Mouse (Mus musculus) heart, embryonic 11.5 days (tissue): Measurements from ENCODE around the gene Ctnna3. TPM values are rescaled to one million over a fixed set of nuclear protein-coding genes. Genes with fewer than 3 reads are reported as not detected.

Experiments used
- ATAC-seq: fragments of 200-750 bp; cut with Nextera tagmentation; replicated peaks from 2 replicates; pipeline ENCODE4 v1.8.0; 2017; ENCODE audit warnings: moderate library complexity; ENCODE audit not compliant: insufficient number of reproducible peaks, low FRiP score, low TSS enrichment
- H3K27ac ChIP-seq: fragments of 300-500 bp; sonication (generic); 2 replicates; pipeline ENCODE4 v1.5.1; 2014; ENCODE audit warnings: mild to moderate bottlenecking, low read depth, low read length
- H3K27me3 ChIP-seq: fragments of 300-500 bp; sonication (generic); 2 replicates; pipeline ENCODE4 v1.6.1; 2014; ENCODE audit warnings: mild to moderate bottlenecking, low read length, mixed read lengths; ENCODE audit not compliant: control insufficient read depth, insufficient read depth
- H3K36me3 ChIP-seq: fragments of 300-500 bp; sonication (generic); 2 replicates; pipeline ENCODE4 v1.6.1; 2014; ENCODE audit warnings: mild to moderate bottlenecking, low read length, moderate library complexity, mixed read lengths; ENCODE audit not compliant: control insufficient read depth, insufficient read depth
- H3K4me1 ChIP-seq: fragments of 300-500 bp; sonication (generic); 2 replicates; pipeline ENCODE4 v1.6.1; 2014; ENCODE audit warnings: low read length; ENCODE audit not compliant: control insufficient read depth, insufficient read depth
- H3K4me2 ChIP-seq: fragments of 300-500 bp; sonication (generic); 2 replicates; pipeline ENCODE4 v1.6.1; 2014; ENCODE audit warnings: mild to moderate bottlenecking, moderate library complexity
- H3K4me3 ChIP-seq: fragments of 300-500 bp; sonication (generic); 2 replicates; pipeline ENCODE4 v1.5.1; 2014; ENCODE audit warnings: low read depth, low read length
- H3K9ac ChIP-seq: fragments of 300-500 bp; sonication (generic); 2 replicates; pipeline ENCODE4 v1.6.1; 2014; ENCODE audit warnings: mild to moderate bottlenecking, low read depth, low read length, moderate library complexity
- H3K9me3 ChIP-seq: fragments of 300-500 bp; sonication (generic); replicated peaks from 2 replicates; pipeline ENCODE4 v1.6.1; 2016; ENCODE audit warnings: low read length; ENCODE audit not compliant: control insufficient read depth
- WGBS: fragments of 180-500 bp; shearing (Covaris S2); extraction: QIAGEN DNeasy Blood & Tissue Kit; methylation state at CpG from one replicate; pipeline ENCODE4 v1.1.7; 2014; ENCODE audit not compliant: insufficient replicate concordance; 5-methylcytosine and 5-hydroxymethylcytosine counted together
- polyA plus RNA-seq: library from polyadenylated mRNA; unstranded; fragments of >200 nt; fragmentation: Nextera tagmentation; extraction: Ambion mirVana; gene quantifications from 2 replicates; pipeline ENCODE4 v1.2.1, GENCODE M21; 2014

Gene Ctnna3
- polyA plus RNA-seq, 1 experiment from 2014 or later = 19.0 TPM

DNA sequence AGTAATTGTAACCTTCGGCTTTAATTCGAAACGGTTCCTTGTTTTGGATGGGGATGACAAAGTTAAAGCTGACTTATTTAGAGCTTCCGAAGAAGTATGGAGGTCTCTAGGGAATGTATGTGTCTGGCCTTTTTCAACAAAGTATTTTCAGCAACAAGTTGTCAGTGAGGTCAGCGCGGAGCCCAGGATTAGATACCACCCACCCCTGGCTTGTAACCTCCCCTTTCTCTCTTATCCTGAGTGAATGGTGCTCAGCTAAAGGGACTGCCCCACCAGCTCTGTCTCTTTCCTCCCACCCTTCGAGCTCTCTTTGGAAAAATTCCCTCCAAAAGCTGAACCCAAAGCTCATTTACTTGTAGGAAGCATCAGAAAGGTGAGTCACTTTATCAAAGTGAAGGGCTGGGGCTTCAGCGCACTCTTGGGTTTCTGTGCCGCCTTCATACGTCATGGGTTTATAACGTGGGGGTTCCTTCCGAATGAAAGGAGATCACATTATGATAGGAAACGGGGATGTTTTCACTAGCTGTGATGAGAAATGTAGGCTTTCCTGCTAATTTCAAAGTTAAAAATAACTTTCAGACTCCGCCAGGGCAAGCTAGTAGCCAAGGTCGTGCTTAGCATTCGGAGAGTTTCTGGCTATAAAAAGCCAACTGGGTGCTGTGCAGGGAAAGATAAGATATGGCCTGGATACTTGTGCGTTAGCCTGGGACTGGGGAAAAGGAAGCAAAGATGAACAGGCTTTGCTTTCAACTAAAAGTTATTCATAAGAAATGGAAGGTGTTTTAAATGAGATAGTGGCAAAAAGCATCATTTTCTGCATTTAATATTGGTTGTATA lies 27.6 kb downstream of the Ctnna3 start:
- peak; percentile 83 for ATAC-seq
- Histone ChIP-seq H3K36me3 (no peaks in the 10 kb centered on the region), H3K4me3 (peak overlapping the region; percentile 49), H3K9me3 (no peaks in the 10 kb centered on the region), H3K27ac (peak overlapping the region; percentile 92), H3K4me2 (peak overlapping the region; percentile 55), H3K9ac (peak overlapping the region; percentile 62), H3K27me3 (no peaks in the 10 kb centered on the region), H3K4me1 (peaks cover 15% of the 10 kb centered on the region; the same call in 1 of the 2 replicates)
- 19% methylated on average over 17 of the region's 17 CpGs for WGBS

DNA sequence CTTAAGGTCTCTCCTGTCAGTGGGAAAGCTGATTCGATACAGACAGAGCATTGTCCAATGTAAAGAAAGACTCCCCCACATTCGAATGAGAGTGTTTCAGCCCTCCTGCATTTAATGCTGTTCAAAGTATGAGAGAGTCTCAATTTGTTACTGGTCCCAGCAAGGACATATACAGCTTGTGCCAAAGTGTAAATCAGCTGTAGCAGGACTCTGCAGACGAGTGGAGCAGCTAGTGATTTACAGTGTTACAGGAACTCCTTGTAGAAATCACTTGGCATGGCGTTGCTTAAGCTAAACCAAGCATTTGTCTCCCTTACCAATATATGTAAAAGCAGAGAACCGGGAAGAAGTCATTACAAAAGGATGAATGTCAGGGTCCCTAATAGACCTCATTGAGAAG lies 31.0 kb downstream of the Ctnna3 start:
- no peak overlapping the region for H3K4me3 ChIP-seq
- H3K4me2 ChIP-seq = peak overlapping the region; percentile 24; the same call in 1 of the 2 replicates
- WGBS = 74% methylated on average over 5 of the region's 5 CpGs
- H3K9ac ChIP-seq = no peak overlapping the region
- H3K4me1 ChIP-seq = peaks cover 7% of the 10 kb centered on the region; the same call in 1 of the 2 replicates
- no peak for ATAC-seq
- H3K9me3 ChIP-seq = no peaks in the 10 kb centered on the region
- H3K27me3 ChIP-seq = no peaks in the 10 kb centered on the region
- H3K36me3 ChIP-seq = no peaks in the 10 kb centered on the region
- no peak overlapping the region for H3K27ac ChIP-seq

DNA sequence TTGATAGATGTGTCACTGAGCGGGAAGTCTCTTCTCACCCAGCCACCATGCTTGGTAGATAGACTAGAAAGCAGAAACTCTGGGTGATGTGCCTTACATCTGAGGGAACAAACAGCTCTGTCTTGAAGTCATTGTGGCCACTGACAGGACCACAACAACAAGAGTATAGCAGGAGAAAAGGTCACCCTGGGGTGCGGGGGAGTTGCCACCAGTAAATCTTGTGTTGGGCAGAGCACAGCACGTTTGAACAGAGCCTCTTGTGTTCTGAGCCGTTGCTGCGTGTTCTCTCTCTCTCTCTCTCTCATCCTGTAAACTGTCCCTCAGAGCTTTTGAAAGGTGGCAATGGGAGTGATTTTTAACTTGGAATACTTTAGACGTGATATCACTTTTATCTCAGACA lies 42.6 kb downstream of the Ctnna3 start:
- ATAC-seq = no peak
- Histone ChIP-seq H3K4me3 (no peak overlapping the region), H3K4me2 (no peak overlapping the region), H3K27me3 (no peaks in the 10 kb centered on the region), H3K9ac (no peak overlapping the region), H3K9me3 (no peaks in the 10 kb centered on the region), H3K36me3 (no peaks in the 10 kb centered on the region), H3K4me1 (peaks cover 25% of the 10 kb centered on the region), H3K27ac (no peak overlapping the region)
- WGBS = 62% methylated on average over 6 of the region's 6 CpGs

DNA sequence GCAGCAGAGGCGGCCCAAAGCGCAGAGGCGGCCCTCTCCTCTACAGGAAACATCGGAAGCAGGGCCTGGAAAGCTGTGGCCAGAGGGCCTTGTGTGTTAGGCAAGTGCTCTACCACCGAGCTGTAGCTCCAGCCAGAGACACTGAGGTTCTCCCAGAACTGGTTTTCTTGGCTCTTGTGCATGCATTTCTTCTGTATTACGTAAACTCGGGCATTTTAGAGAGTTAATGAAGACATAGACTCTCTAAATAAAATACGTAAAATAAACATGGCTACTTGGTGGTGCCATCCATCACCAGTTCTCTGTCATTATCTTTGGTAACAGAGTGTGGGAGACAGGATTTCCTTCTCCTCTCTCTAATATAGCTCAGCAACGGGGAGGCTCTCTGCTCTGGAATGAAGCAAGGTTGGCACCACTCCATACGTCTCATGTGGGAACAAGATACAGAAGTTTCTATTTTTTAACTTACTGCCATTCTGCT lies 46.3 kb downstream of the Ctnna3 start:
- Histone ChIP-seq H3K9me3 (no peaks in the 10 kb centered on the region), H3K4me1 (peaks cover 32% of the 10 kb centered on the region), H3K4me2 (peak overlapping the region; percentile 42), H3K4me3 (no peak overlapping the region), H3K27ac (peak overlapping the region; percentile 87), H3K27me3 (no peaks in the 10 kb centered on the region), H3K36me3 (no peaks in the 10 kb centered on the region), H3K9ac (no peak overlapping the region)
- 0 out of 2 replicates have a peak, but pooled peaks have one; percentile 63 for ATAC-seq
- WGBS = 55% methylated on average over 10 of the region's 10 CpGs

DNA sequence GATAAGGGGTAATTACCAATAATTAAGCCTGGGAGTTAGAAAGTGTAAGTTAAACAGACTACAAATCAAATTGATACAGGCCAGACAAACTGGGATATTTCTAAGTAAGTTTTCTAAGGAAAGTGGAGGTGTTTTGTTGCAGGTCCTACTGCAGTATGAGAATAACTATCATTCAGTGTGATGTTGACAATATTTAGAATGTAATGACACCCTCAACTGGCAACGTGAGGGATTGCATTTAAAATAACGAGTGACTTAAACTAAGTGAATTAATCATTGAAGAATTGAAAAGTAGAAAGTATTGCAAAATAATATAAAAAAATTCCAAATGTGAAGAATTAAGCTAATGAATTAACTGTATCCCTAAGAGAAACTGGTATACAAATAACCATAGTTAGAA lies 49.0 kb downstream of the Ctnna3 start:
- no peaks in the 10 kb centered on the region for H3K36me3 ChIP-seq
- no peaks in the 10 kb centered on the region for H3K9me3 ChIP-seq
- no peak for ATAC-seq
- no peaks in the 10 kb centered on the region for H3K27me3 ChIP-seq
- no peak overlapping the region for H3K4me2 ChIP-seq
- peaks cover 29% of the 10 kb centered on the region for H3K4me1 ChIP-seq
- H3K4me3 ChIP-seq = no peak overlapping the region
- 48% methylated on average over 2 of the region's 2 CpGs for WGBS
- H3K9ac ChIP-seq = no peak overlapping the region
- H3K27ac ChIP-seq = no peak overlapping the region

DNA sequence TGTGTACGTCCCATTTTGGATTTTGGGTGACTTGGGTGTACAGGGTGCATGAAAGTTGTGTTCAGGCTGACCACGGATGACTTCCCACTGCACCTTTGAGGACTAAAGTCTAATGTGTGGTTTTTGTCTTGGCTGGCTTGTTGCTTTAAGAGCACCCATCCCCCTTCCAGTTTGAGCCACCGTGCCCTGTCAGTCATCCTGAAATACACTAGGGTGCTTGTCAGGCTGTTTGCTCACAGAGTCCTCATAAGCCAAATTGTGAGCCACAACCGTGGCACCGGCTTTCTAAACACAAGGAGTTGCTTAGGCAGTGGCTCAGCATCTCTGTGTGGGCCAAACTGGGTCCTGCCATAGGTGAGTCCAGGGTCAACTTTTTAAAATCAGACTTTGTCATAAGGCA lies 50.2 kb downstream of the Ctnna3 start:
- Histone ChIP-seq H3K4me1 (peaks cover 28% of the 10 kb centered on the region), H3K9ac (no peak overlapping the region), H3K27ac (no peak overlapping the region), H3K4me2 (peak overlapping the region; percentile 41), H3K9me3 (no peaks in the 10 kb centered on the region), H3K4me3 (no peak overlapping the region), H3K27me3 (no peaks in the 10 kb centered on the region), H3K36me3 (no peaks in the 10 kb centered on the region)
- 47% methylated on average over 5 of the region's 5 CpGs for WGBS
- ATAC-seq = no peak

DNA sequence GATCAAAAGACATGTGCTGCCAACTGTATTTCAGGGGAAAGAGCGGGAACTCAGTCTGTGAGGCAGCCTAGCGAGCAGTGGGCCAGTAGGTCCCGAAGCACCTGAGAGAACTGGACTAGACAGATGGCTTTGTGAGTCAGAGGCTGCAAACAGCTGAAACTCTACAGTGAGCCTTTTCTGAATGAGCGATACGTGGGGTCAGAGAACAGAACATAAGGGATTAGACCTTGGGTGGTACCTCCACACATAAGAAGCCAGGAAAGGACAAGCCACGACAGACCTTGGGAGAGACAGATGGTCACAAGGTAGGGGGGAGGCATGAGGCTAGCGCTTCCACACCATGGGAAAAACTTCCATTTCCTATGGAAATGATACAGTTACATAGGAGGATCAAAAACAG lies 58.4 kb downstream of the Ctnna3 start:
- Histone ChIP-seq H3K4me1 (no peaks in the 10 kb centered on the region), H3K27ac (no peak overlapping the region), H3K4me3 (no peak overlapping the region), H3K27me3 (no peaks in the 10 kb centered on the region), H3K9ac (no peak overlapping the region), H3K9me3 (no peaks in the 10 kb centered on the region), H3K36me3 (no peaks in the 10 kb centered on the region), H3K4me2 (no peak overlapping the region)
- ATAC-seq = no peak
- WGBS = 83% methylated on average over 7 of the region's 7 CpGs

DNA sequence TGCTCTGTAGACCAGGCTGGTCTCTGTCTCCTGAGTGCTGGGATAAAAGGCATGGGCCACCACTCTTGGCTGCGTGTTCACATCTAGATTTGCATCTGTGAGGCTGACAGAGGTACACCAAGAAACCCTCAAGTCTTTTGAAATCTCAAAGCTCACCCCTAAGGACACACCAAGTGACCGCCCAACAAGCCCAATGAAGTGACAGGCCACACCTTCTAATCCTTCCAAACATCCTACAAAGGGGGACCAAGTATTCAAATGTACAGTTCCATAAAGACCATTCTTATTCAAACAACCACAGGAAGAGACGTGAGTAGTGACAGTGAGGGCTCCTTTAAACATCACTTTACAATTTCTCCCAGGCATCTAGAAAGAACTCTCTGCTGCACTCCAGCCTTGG lies 94.1 kb downstream of the Ctnna3 start:
- no peak for ATAC-seq
- Histone ChIP-seq H3K36me3 (no peaks in the 10 kb centered on the region), H3K4me2 (no peak overlapping the region), H3K27me3 (no peaks in the 10 kb centered on the region), H3K9ac (no peak overlapping the region), H3K9me3 (no peaks in the 10 kb centered on the region), H3K27ac (no peak overlapping the region), H3K4me3 (no peak overlapping the region), H3K4me1 (no peaks in the 10 kb centered on the region)
- 77% methylated on average over 3 of the region's 3 CpGs for WGBS

DNA sequence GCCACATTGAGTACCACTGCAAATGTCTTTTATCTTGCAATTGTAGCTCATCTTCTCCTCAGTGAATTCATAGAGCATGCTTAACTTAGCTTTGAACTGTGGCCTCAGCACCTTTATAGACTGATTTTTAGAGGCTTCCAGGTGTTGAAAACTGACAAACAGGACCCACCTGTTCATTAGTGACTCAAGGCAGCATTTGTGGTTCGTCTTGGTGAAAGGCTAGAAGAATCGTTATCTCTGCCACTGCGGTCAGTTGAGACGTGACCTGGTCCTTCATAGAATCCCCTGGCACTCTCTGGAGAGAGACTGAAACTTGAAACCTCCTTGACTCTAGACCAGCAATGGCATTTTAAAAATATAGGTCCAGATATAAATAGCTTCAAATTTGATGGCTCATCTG lies 96.1 kb downstream of the Ctnna3 start:
- ATAC-seq = no peak
- Histone ChIP-seq H3K9ac (no peak overlapping the region), H3K4me2 (no peak overlapping the region), H3K4me3 (no peak overlapping the region), H3K4me1 (no peaks in the 10 kb centered on the region), H3K27me3 (no peaks in the 10 kb centered on the region), H3K9me3 (no peaks in the 10 kb centered on the region), H3K36me3 (no peaks in the 10 kb centered on the region), H3K27ac (no peak overlapping the region)
- 36% methylated on average over 4 of the region's 4 CpGs for WGBS
